Mouse (Mus musculus) kidney, adult 9 months (tissue): Measurements from ENCODE around the gene Slc29a1.

ENCODE experiments used
- DNase-seq: peaks from one replicate; pipeline ENCODE4 v3.0.0; 2022

Gene Slc29a1

GRCm38 (mm10) chr17:45549617-45550181, 49.7 kb downstream of the Slc29a1 start, which contains the start of gene Tmem151b:
Gene Tmem151b (minus strand): TSS chr17:45549677.
- DNase-seq = no peak

GRCm38 (mm10) chr17:45548541-45549512, 50.6 kb downstream of the Slc29a1 start:
- DNase-seq = no peak

- no peak for DNase-seq
Observed at GRCm38 (mm10) chr17:45547461-45548190, 51.8 kb downstream of the Slc29a1 start.

- DNase-seq = no peak
Observed at GRCm38 (mm10) chr17:45546941-45547340, 52.5 kb downstream of the Slc29a1 start.

- no peak for DNase-seq
Observed at GRCm38 (mm10) chr17:45545278-45545961, 54.0 kb downstream of the Slc29a1 start.

GRCm38 (mm10) chr17:45544873-45545277, 54.5 kb downstream of the Slc29a1 start:
- no peak for DNase-seq

- no peak for DNase-seq
Observed at GRCm38 (mm10) chr17:45544001-45544872, 55.2 kb downstream of the Slc29a1 start.

- no peak for DNase-seq
Observed at GRCm38 (mm10) chr17:45543115-45543514, 56.3 kb downstream of the Slc29a1 start.

- no peak for DNase-seq
Observed at GRCm38 (mm10) chr17:45542705-45543104, 56.7 kb downstream of the Slc29a1 start.

GRCm38 (mm10) chr17:45542129-45542528, 57.3 kb downstream of the Slc29a1 start:
- DNase-seq = no peak

- DNase-seq = no peak
Observed at GRCm38 (mm10) chr17:45539664-45540063, 59.7 kb downstream of the Slc29a1 start.

- DNase-seq = no peak
Observed at GRCm38 (mm10) chr17:45538394-45538793, 61.0 kb downstream of the Slc29a1 start.

GRCm38 (mm10) chr17:45536264-45536663, 63.1 kb downstream of the Slc29a1 start:
- DNase-seq = no peak
